Mouse (Mus musculus) thymus, adult 2 months (tissue): ENCODE results near the gene Cd86. TPM values are rescaled to one million over a fixed set of nuclear protein-coding genes. Genes with fewer than 3 reads are reported as not detected.

Experiments used
- DNase-seq: peaks from one replicate; pipeline ENCODE4 v3.0.0; 2021
- H3K27ac ChIP-seq: fragments of 200-500 bp; 2 replicates; pipeline ENCODE4 v1.5.1; 2012; ENCODE audit warnings: low read length, control low read depth; ENCODE audit not compliant: control insufficient read depth, insufficient read depth
- H3K27me3 ChIP-seq: fragments of 200-500 bp; 2 replicates; pipeline ENCODE4 v1.6.1; 2012; ENCODE audit warnings: mild to moderate bottlenecking, low read length, moderate library complexity, mixed read lengths; ENCODE audit not compliant: control insufficient read depth, insufficient read depth
- H3K36me3 ChIP-seq: fragments of 200-500 bp; 2 replicates; pipeline ENCODE4 v1.6.1; 2012; ENCODE audit warnings: mild to moderate bottlenecking, low read length, moderate library complexity; ENCODE audit not compliant: control insufficient read depth, insufficient read depth
- H3K4me1 ChIP-seq: fragments of 200-500 bp; replicated peaks from 2 replicates; pipeline ENCODE4 v1.6.1; 2012; ENCODE audit warnings: low read length; ENCODE audit not compliant: control insufficient read depth, insufficient read depth
- H3K4me3 ChIP-seq: fragments of 200-500 bp; 2 replicates; pipeline ENCODE4 v1.5.1; 2012; ENCODE audit warnings: mild to moderate bottlenecking, low read length, control low read depth, moderate library complexity; ENCODE audit not compliant: control insufficient read depth, insufficient read depth
- CTCF ChIP-seq: fragments of 200-500 bp; IDR thresholded peaks from 2 replicates; pipeline ENCODE4 v1.5.1; 2012; ENCODE audit warnings: mild to moderate bottlenecking, control low read depth, low read length, moderate library complexity, borderline replicate concordance; ENCODE audit not compliant: control insufficient read depth, poor library complexity, insufficient read depth; ENCODE audit errors: extremely low read depth
- POLR2A ChIP-seq: fragments of 200-500 bp; IDR thresholded peaks from 2 replicates; pipeline ENCODE4 v1.6.1; 2012; ENCODE audit warnings: mild to moderate bottlenecking, low read length, control low read depth, moderate library complexity; ENCODE audit not compliant: control insufficient read depth, poor library complexity, insufficient read depth; ENCODE audit errors: extremely low read depth
- WGBS: fragments of 180-500 bp; shearing (Covaris S2); methylation state at CpG from one replicate; pipeline ENCODE4 v1.1.7; 2018; 5-methylcytosine and 5-hydroxymethylcytosine counted together
- polyA plus RNA-seq: library from polyadenylated mRNA; depleted of rRNA; stranded (reverse); fragments of >200 nt; gene quantifications from 2 replicates; pipeline ENCODE4 v1.2.3, GENCODE M21; 2012; rRNA removed

The Cd86 gene
- polyA plus RNA-seq, 1 experiment = 15.3 TPM

DNA sequence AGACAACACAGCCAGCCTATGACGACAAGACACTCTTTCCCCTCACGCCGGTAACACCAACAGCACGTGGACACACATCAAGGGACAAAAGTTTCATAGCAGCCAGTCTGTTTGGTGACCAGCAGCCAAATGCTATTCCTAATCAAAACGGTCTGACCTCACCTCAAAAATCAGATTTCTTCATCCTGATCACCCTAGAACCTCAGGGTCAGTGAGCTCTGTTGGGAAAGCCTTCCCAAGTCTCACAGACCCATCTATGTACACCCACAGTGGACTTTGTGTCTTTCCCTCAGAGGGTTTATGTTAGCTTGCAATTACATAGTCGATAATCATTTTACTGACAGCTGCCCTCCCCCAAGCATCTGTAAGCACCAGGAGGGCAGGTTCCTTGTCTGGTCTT lies 106.3 kb downstream of the Cd86 start:
- no peak for DNase-seq
- Histone ChIP-seq H3K36me3 (no peaks in the 10 kb centered on the region), H3K27me3 (no peaks in the 10 kb centered on the region), H3K4me1 (no peaks in the 10 kb centered on the region), H3K27ac (no peak overlapping the region), H3K4me3 (no peak overlapping the region)
- TF ChIP-seq CTCF (no peak), POLR2A (no peak)
- WGBS = 90% methylated on average over 6 of the region's 6 CpGs

DNA sequence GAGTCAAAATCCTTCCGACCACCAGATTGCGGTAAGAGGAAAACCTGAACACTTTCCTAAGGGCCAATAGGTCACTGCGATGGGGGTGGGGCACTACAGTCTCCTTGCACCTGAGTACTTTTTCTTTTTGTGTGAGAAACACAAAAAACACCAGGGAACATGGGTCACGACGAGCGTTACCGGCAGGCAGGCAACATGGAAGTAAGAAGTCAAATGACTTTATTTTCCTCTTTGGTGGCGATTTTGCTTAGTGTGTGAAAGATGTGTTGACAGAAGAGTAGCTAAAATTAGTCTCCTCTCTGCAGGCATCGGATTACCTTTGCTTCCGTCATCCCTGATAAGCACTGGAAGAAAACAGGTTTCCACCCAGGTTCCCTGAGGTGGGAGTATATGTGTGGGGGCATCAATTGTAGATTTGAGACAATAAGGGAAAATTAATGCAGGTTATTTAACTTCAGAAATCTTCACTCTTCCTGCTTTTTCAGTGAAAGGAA lies 110.2 kb downstream of the Cd86 start:
- H3K27ac ChIP-seq = no peak overlapping the region
- DNase-seq = no peak
- H3K36me3 ChIP-seq = no peaks in the 10 kb centered on the region
- 88% methylated on average over 10 of the region's 10 CpGs for WGBS
- no peak overlapping the region for H3K4me3 ChIP-seq
- no peaks in the 10 kb centered on the region for H3K27me3 ChIP-seq
- H3K4me1 ChIP-seq = no peaks in the 10 kb centered on the region
- TF ChIP-seq CTCF (no peak), POLR2A (no peak)

Other genes starting within 250 kb of the Cd86 start
- not detected in 2 replicates for gene Stfa3, start 210.7 kb downstream of the Cd86 start, polyA plus RNA-seq
- 0.92 and 1.00 TPM in 2 replicates for gene Casr, start 103.9 kb downstream of the Cd86 start, polyA plus RNA-seq
- 6.5 and 7.1 TPM in 2 replicates for gene Ildr1, start 27.9 kb upstream of the Cd86 start, polyA plus RNA-seq
- 5.5 and 7.1 TPM in 2 replicates for gene Slc15a2, start 118.9 kb upstream of the Cd86 start, polyA plus RNA-seq
- 2.6 and 4.1 TPM in 2 replicates for gene Iqcb1, start 162.3 kb upstream of the Cd86 start, polyA plus RNA-seq
- 0.65 and 1.2 TPM in 2 replicates for gene Eaf2, start 208.9 kb upstream of the Cd86 start, polyA plus RNA-seq
- 46.6 and 47.6 TPM in 2 replicates for gene Golgb1, start 209.1 kb upstream of the Cd86 start, polyA plus RNA-seq